Mouse (Mus musculus) kidney, embryonic 16.5 days (tissue): ENCODE data around the gene Gm17364. TPM values are rescaled to one million over a fixed set of nuclear protein-coding genes. Genes with fewer than 3 reads are reported as not detected.

Experiments
- ATAC-seq: fragments of 200-750 bp; cut with Nextera tagmentation; 2 replicates; pipeline ENCODE4 v1.8.0; 2017; ENCODE audit warnings: moderate TSS enrichment; ENCODE audit not compliant: low FRiP score, low TSS enrichment
- H3K27ac ChIP-seq: fragments of 300-500 bp; sonication (generic); 2 replicates; pipeline ENCODE4 v1.5.1; 2014; ENCODE audit warnings: low read length
- H3K27me3 ChIP-seq: fragments of 300-500 bp; sonication (generic); 2 replicates; pipeline ENCODE4 v1.6.1; 2014; ENCODE audit warnings: low read length, control low read depth, mixed read lengths; ENCODE audit not compliant: insufficient read depth
- H3K36me3 ChIP-seq: fragments of 300-500 bp; sonication (generic); 2 replicates; pipeline ENCODE4 v1.6.1; 2014; ENCODE audit warnings: low read length, control low read depth, mixed read lengths; ENCODE audit not compliant: insufficient read depth
- H3K4me1 ChIP-seq: fragments of 300-500 bp; sonication (generic); 2 replicates; pipeline ENCODE4 v1.6.1; 2014; ENCODE audit warnings: low read length, control low read depth, mixed read lengths; ENCODE audit not compliant: insufficient read depth
- H3K4me2 ChIP-seq: fragments of 300-500 bp; sonication (generic); replicated peaks from 2 replicates; pipeline ENCODE4 v1.6.1; 2014; ENCODE audit warnings: low read depth, low read length
- H3K4me3 ChIP-seq: fragments of 300-500 bp; sonication (generic); 2 replicates; pipeline ENCODE4 v1.5.1; 2014; ENCODE audit warnings: mild to moderate bottlenecking, low read length
- H3K9ac ChIP-seq: fragments of 300-500 bp; sonication (generic); replicated peaks from 2 replicates; pipeline ENCODE4 v1.6.1; 2014; ENCODE audit warnings: low read length
- H3K9me3 ChIP-seq: fragments of 300-500 bp; sonication (generic); 2 replicates; pipeline ENCODE4 v1.6.1; 2016; ENCODE audit warnings: low read length, control low read depth
- WGBS: fragments of 180-500 bp; shearing (Covaris S2); extraction: QIAGEN DNeasy Blood & Tissue Kit; methylation state at CpG from one replicate; pipeline ENCODE4 v1.1.7; 2014; 5-methylcytosine and 5-hydroxymethylcytosine counted together
- polyA plus RNA-seq: library from polyadenylated mRNA; unstranded; fragments of >200 nt; fragmentation: Nextera tagmentation; extraction: Ambion mirVana; gene quantifications from 2 replicates; pipeline ENCODE4 v1.2.1, GENCODE M21; 2015

Gm17364 gene
- polyA plus RNA-seq, 1 experiment from 2014 or later, result not detected

DNA sequence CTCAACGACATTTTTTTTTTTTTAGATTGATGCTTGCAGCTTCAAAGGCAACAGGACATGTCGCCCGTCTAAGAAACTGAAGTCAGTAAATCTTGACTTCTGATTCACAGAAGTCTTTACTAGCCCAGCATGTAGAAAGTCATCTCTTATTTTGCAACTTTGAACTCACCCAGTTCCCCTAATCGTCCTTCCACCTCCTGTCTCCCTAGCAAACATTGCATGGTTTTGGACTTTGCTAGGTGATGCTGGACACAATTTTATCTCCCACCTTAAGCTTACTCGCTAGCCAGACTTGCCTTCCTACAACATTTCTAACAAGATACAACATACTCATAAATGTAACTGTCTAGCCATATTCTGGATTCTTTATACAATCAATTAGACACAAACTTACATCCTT lies 45.7 kb downstream of the Gm17364 start:
- Histone ChIP-seq H3K4me1 (no peaks in the 10 kb centered on the region), H3K27me3 (no peaks in the 10 kb centered on the region), H3K36me3 (no peaks in the 10 kb centered on the region), H3K9ac (no peak overlapping the region), H3K4me2 (no peak overlapping the region), H3K27ac (no peak overlapping the region), H3K4me3 (no peak overlapping the region), H3K9me3 (peaks cover 5% of the 10 kb centered on the region; the same call in 1 of the 2 replicates)
- 85% methylated on average over 5 of the region's 5 CpGs for WGBS
- ATAC-seq, result no peak

DNA sequence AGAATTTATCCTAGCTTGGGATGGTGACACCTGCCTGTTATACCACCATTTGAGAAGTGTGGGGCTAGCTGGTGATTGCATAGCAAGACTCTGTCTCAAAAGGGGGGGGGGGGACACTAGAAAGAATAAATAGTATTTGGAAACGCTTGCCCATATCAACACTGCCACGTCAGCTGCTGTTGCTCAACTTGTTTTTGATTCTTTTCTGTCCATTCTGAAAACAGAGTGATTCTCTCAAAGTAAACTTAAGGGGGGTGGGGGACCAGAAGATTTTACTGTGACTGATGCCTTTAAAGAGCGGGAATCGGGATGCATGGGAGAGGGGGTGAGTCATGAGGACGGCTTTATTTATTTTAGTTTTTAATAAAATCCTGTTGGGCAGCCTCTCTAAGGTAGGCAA lies 47.3 kb downstream of the Gm17364 start:
- Histone ChIP-seq H3K4me3 (no peak overlapping the region), H3K4me2 (no peak overlapping the region), H3K9me3 (peaks cover 17% of the 10 kb centered on the region), H3K36me3 (no peaks in the 10 kb centered on the region), H3K27me3 (no peaks in the 10 kb centered on the region), H3K9ac (no peak overlapping the region), H3K27ac (no peak overlapping the region), H3K4me1 (no peaks in the 10 kb centered on the region)
- 78% methylated on average over 5 of the region's 5 CpGs for WGBS
- no peak for ATAC-seq

Other genes starting within 250 kb of the Gm17364 start
- gene Mak, start 194.3 kb downstream of the Gm17364 start, polyA plus RNA-seq, result 0.46 and 0.70 TPM in 2 replicates
- gene Gcm2, start 162.9 kb downstream of the Gm17364 start, polyA plus RNA-seq, result not detected in 2 replicates
- gene Sycp2l, start 159.7 kb downstream of the Gm17364 start, polyA plus RNA-seq, result not detected in 2 replicates
- 23.3 and 23.7 TPM in 2 replicates for gene Elovl2, start 53.6 kb downstream of the Gm17364 start, polyA plus RNA-seq
- gene Smim13, start 24.1 kb downstream of the Gm17364 start, polyA plus RNA-seq, result 10.0 and 10.8 TPM in 2 replicates
- 27.9 and 28.5 TPM in 2 replicates for gene Nedd9, start 213.4 kb upstream of the Gm17364 start, polyA plus RNA-seq